Mouse (Mus musculus) megakaryocyte, embryonic 14.5 days (primary cell): Measurements from ENCODE around the gene Fkbp2.

Experiments used
- FLI1 ChIP-seq: IDR thresholded peaks from 2 replicates; pipeline ENCODE4 v1.6.1; 2012; ENCODE audit warnings: low read length, inconsistent platforms, mixed read lengths
- GATA1 ChIP-seq: IDR thresholded peaks from 3 replicates; pipeline ENCODE4 v1.6.1; 2012; ENCODE audit warnings: mixed read lengths, low read length, inconsistent platforms, borderline replicate concordance

DNA sequence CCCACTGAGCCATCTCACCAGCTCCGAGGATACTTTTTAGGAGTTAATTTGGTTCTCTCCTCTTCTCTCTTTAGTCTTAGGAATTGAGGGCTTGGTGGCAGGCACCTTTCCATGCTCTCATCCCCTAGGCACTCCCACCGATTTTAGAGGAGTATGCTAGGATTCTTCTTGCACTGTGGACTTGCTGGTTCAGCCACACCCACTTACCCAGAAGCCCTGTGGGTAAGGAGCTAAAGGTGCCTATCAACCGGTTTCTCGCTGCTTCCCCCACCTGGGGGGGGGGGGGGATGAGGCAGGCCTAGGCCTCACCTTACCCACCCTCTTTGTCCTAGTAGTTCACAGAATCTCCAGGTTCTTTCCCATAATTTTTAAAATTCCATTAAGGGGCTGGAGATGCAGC is 32.6 kb downstream of the Fkbp2 start:
- TF ChIP-seq GATA1 (no peak), FLI1 (no peak)
